Mouse (Mus musculus): ENCODE results near the gene Gm5724. TPM values are rescaled to one million over a fixed set of nuclear protein-coding genes. Genes with fewer than 3 reads are reported as not detected.

Gm5724 gene
- total RNA-seq (2023), result not detected

GRCm38 (mm10) chr6:141773710-141774109 is at the start of gene Gm5724:
Gm5724 (minus strand) TSS chr6:141773810.

Other genes starting within 250 kb of the Gm5724 start
- not detected for gene Slco1c1, start 249.4 kb downstream of the Gm5724 start, total RNA-seq (2023)
- not detected for gene Slco1b2, start 144.3 kb downstream of the Gm5724 start, total RNA-seq (2023)
- gene Slco1a4, start 82.4 kb upstream of the Gm5724 start, total RNA-seq (2023), result not detected
- not detected for gene Slco1a1, start 173.2 kb upstream of the Gm5724 start, total RNA-seq (2023)
- not detected for gene Gm6614, start 237.6 kb upstream of the Gm5724 start, total RNA-seq (2023)

All from T-cell, adult 66 days (primary cell).